Mouse (Mus musculus) midbrain, embryonic 10.5 days (tissue): ENCODE measurements around the gene Gramd1a. TPM values are rescaled to one million over a fixed set of nuclear protein-coding genes. Genes with fewer than 3 reads are reported as not detected.

ENCODE experiments used
- DNase-seq: peaks from one replicate; pipeline ENCODE4 v3.0.0-alpha.2; 2017; ENCODE audit warnings: low spot score
- H3K27ac ChIP-seq: fragments of 300-500 bp; sonication (generic); replicated peaks from 2 replicates; pipeline ENCODE4 v1.5.1; 2016; ENCODE audit warnings: mild to moderate bottlenecking
- H3K27me3 ChIP-seq: fragments of 300-500 bp; sonication (generic); 2 replicates; pipeline ENCODE4 v1.6.1; 2016; ENCODE audit warnings: low read depth, mild to moderate bottlenecking; ENCODE audit not compliant: poor library complexity, severe bottlenecking
- H3K36me3 ChIP-seq: fragments of 300-500 bp; sonication (generic); 2 replicates; pipeline ENCODE4 v1.6.1; 2016; ENCODE audit warnings: mild to moderate bottlenecking, moderate library complexity
- H3K4me1 ChIP-seq: fragments of 300-500 bp; sonication (generic); 2 replicates; pipeline ENCODE4 v1.6.1; 2016
- H3K4me3 ChIP-seq: fragments of 300-500 bp; sonication (generic); 2 replicates; pipeline ENCODE4 v1.5.1; 2016; ENCODE audit warnings: mild to moderate bottlenecking, moderate library complexity
- H3K9me3 ChIP-seq: fragments of 300-500 bp; sonication (generic); replicated peaks from 2 replicates; pipeline ENCODE4 v1.6.1; 2016; ENCODE audit warnings: mild to moderate bottlenecking
- WGBS: fragments of 180-500 bp; shearing (Covaris S2); methylation state at CpG from one replicate; pipeline ENCODE4 v1.1.7; 2016; 5-methylcytosine and 5-hydroxymethylcytosine counted together
- polyA plus RNA-seq: library from polyadenylated mRNA; unstranded; fragments of >200 nt; fragmentation: Nextera tagmentation; extraction: Ambion mirVana; gene quantifications from 2 replicates; pipeline ENCODE4 v1.2.1, GENCODE M21; 2016

Gramd1a gene
- polyA plus RNA-seq, 1 experiment from 2014 or later, result 90.0 TPM

GRCm38 (mm10) chr7:31162324-31162723 is 6.6 kb upstream of the Gramd1a start:
- DNase-seq, result no peak

DNA sequence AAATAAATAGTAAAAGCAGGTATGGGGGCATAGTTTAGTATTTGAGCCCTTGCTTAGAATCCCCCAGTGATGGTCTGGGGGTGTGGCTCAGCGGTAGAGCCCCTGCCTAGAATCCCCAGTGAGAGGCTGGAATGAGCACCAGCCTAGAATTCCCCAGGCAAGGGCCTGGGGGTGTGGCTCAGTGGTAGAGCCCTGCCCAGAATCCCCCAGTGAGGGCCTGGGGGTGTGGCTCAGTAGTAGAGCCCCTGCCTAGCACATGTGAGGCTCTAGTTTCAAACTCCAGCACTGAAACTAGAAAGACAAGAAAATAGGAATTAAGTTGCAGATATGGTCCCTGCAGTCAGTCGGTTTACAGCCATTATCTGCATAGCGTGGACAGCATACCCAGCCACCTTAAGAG is 6.1 kb upstream of the Gramd1a start:
- Histone ChIP-seq H3K36me3 (no peaks in the 10 kb centered on the region), H3K4me1 (0 out of 2 replicates have a peak, but pooled peaks cover 6% of the 10 kb centered on the region), H3K4me3 (no peak overlapping the region), H3K27me3 (no peaks in the 10 kb centered on the region), H3K9me3 (no peaks in the 10 kb centered on the region), H3K27ac (no peak overlapping the region)
- no peak for DNase-seq
- 59% methylated on average over 3 of the region's 3 CpGs for WGBS

More at GRCm38 (mm10) chr7:31162324-31162723, 6.6 kb upstream of the Gramd1a start:
- WGBS, result 78% methylated on average over 11 of the region's 11 CpGs
- no peaks in the 10 kb centered on the region for H3K27me3 ChIP-seq
- 0 out of 2 replicates have a peak, but pooled peaks cover 6% of the 10 kb centered on the region for H3K4me1 ChIP-seq
- H3K27ac ChIP-seq, result no peak overlapping the region
- no peaks in the 10 kb centered on the region for H3K9me3 ChIP-seq
- H3K4me3 ChIP-seq, result no peak overlapping the region
- H3K36me3 ChIP-seq, result no peaks in the 10 kb centered on the region

GRCm38 (mm10) chr7:31161246-31161645 is 5.5 kb upstream of the Gramd1a start:
- WGBS, result 78% methylated on average over 3 of the region's 3 CpGs
- Histone ChIP-seq H3K36me3 (no peaks in the 10 kb centered on the region), H3K27me3 (no peaks in the 10 kb centered on the region), H3K4me3 (no peak overlapping the region), H3K9me3 (no peaks in the 10 kb centered on the region), H3K4me1 (peaks cover 8% of the 10 kb centered on the region; the same call in 1 of the 2 replicates), H3K27ac (no peak overlapping the region)
- DNase-seq, result no peak

DNA sequence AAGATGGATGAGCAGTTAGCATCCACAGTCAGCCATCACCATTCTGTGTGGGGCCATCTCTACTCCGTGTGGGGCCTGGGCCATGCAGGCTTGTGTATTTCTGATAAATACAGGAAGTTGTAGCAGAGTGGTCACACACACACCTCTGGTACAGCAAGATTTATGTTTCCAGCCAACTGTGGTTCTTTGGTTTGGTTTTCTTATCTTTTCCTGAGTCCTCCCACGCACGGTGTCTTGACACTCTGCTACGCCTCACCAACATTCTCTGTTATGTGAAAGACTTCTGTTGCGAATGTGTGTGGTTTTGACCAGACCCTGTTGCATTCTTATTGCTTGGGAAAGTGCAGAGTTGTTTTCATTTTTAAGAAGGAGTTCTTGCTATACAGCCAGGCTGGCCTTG is 5.1 kb upstream of the Gramd1a start:
- Histone ChIP-seq H3K4me1 (peaks cover 13% of the 10 kb centered on the region), H3K9me3 (no peaks in the 10 kb centered on the region), H3K4me3 (no peak overlapping the region), H3K27me3 (no peaks in the 10 kb centered on the region), H3K27ac (no peak overlapping the region), H3K36me3 (no peaks in the 10 kb centered on the region)
- 89% methylated on average over 5 of the region's 5 CpGs for WGBS
- no peak for DNase-seq

DNA sequence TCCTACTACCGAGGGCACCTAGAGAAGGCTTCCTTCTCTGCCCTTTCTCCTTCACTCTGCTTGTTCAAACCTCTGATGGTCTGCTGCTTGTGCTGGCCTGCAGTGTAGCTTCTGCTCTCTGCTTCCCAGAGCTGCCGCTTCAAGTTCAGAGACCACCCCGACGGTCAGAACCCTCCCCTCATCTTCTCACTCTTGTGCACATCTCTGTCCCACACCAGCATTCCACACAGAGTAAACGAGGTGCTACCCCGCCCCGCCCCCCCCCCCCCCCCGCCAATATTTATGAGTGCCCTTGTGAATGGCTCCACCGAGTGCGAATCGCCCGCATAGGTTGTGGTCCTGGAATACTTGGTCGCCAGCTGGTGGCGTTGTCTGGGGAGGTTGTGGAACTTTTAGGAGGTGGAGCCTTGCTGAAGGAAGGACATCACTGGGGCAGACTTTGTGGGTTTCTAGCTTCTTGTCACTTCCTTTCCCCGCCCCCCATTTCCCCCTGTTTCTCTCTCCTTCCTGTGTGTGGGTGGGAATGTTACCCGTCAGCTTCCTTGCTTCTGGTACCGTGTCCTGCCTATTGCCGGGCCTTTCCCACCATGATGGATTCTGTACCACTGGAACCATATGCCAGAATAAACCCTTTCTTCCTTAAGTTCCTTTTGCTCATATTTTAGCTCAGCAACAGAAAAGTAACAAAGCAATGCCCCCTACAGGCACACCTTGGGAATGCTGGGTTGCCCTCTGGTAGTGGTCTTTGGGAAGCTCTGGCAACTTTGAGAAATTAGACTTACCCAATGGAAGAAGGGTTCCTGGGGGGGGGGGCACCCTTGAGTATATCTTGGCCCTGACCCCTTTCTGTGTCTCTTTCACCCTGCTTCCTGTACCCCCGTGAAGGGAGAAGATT is 585 bp upstream of the Gramd1a start:
- DNase-seq, result no peak
- 52% methylated on average over 15 of the region's 19 CpGs for WGBS
- Histone ChIP-seq H3K27ac (peak overlapping the region; percentile 42; the same call in 1 of the 2 replicates), H3K4me1 (peaks cover 18% of the 10 kb centered on the region), H3K4me3 (no peak overlapping the region), H3K36me3 (no peaks in the 10 kb centered on the region), H3K9me3 (no peaks in the 10 kb centered on the region), H3K27me3 (no peaks in the 10 kb centered on the region)

GRCm38 (mm10) chr7:31153536-31154320 is 2.0 kb downstream of the Gramd1a start:
- no peaks in the 10 kb centered on the region for H3K36me3 ChIP-seq
- no peaks in the 10 kb centered on the region for H3K9me3 ChIP-seq
- peaks cover 36% of the 10 kb centered on the region for H3K4me1 ChIP-seq
- 91% methylated on average over 6 of the region's 6 CpGs for WGBS
- no peak overlapping the region for H3K27ac ChIP-seq
- no peaks in the 10 kb centered on the region for H3K27me3 ChIP-seq
- DNase-seq, result no peak
- H3K4me3 ChIP-seq, result no peak overlapping the region

GRCm38 (mm10) chr7:31151301-31152241 is 4.1 kb downstream of the Gramd1a start:
- WGBS, result 22% methylated on average over 23 of the region's 23 CpGs
- Histone ChIP-seq H3K27ac (peak overlapping the region; percentile 97), H3K9me3 (no peaks in the 10 kb centered on the region)

GRCm38 (mm10) chr7:31150566-31151300 is 5.0 kb downstream of the Gramd1a start:
- H3K9me3 ChIP-seq, result no peaks in the 10 kb centered on the region
- H3K27me3 ChIP-seq, result no peaks in the 10 kb centered on the region
- peaks cover 20% of the 10 kb centered on the region for H3K36me3 ChIP-seq
- H3K4me1 ChIP-seq, result peaks cover 44% of the 10 kb centered on the region
- peak overlapping the region; percentile 70 for H3K4me3 ChIP-seq
- peak; percentile 86 for DNase-seq
- H3K27ac ChIP-seq, result peak overlapping the region; percentile 97
- WGBS, result under 1% methylated on average over 63 of the region's 63 CpGs

More at GRCm38 (mm10) chr7:31151301-31152241, 4.1 kb downstream of the Gramd1a start:
- H3K4me1 ChIP-seq, result peaks cover 51% of the 10 kb centered on the region
- peaks cover 11% of the 10 kb centered on the region for H3K36me3 ChIP-seq
- no peaks in the 10 kb centered on the region for H3K27me3 ChIP-seq
- peak; percentile 65 for DNase-seq
- H3K4me3 ChIP-seq, result peak overlapping the region; percentile 70

DNA sequence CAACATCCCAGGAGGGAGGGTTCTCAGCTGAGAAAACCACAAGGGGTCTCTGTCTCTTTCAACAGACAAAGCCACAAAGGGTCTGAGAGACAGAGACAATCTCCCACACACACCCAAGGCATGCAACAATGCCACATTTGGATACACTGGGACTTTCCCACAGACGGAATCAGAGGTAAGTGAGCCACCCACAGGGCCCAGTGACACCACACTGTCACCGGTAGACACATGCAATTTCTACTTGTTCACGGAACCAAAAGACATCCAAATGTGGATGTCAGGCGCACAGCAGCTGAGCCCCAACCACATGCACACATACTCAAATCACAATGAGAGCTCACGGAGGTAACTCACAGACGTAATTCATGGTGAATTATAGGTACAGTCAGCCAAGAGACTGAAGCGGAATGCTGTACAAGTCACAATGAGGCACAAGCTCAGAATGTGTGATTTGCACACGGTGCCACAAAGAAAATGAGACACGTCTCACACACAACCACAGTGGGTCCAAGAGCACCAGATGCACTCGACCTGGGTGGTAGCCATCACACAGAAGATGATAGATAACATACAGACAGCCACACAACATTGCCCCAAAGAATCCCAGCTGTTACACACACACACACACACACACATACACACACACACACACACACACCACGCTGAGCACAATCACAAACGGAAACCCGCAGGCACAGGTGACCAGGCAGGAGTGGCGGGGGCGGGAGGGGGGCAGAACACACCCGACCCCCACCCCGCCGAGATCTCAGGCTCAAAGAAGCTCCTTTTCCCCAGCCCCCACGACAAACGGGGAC is 5.7 kb downstream of the Gramd1a start:
- H3K4me1 ChIP-seq, result peaks cover 42% of the 10 kb centered on the region
- H3K9me3 ChIP-seq, result 0 out of 2 replicates have a peak, but pooled peaks cover 5% of the 10 kb centered on the region
- DNase-seq, result peak; percentile 45
- H3K27ac ChIP-seq, result peak overlapping the region; percentile 97
- H3K36me3 ChIP-seq, result peaks cover 27% of the 10 kb centered on the region
- H3K4me3 ChIP-seq, result peak overlapping the region; percentile 70
- no peaks in the 10 kb centered on the region for H3K27me3 ChIP-seq
- 5% methylated on average over 20 of the region's 20 CpGs for WGBS

DNA sequence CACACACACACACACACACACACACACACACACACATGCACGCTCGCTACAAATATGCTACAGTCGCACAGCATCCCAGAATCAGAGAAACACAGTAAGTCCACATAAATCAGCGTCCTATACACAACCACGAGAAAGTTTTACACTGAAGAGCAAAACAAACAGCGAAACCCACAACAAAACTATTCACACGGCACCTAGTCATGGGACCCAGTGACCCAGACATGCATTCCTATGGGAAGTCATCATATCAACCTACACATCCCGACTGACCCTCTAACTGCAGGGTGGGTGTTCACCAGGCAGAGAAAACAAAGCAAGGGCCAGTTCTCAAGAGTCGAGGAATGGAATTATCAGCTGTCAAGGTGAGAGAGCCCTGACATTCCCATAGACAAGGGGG is 6.4 kb downstream of the Gramd1a start:
- H3K27ac ChIP-seq, result peak overlapping the region; percentile 97
- 49% methylated on average over 9 of the region's 9 CpGs for WGBS
- H3K4me3 ChIP-seq, result peak overlapping the region; percentile 70
- H3K27me3 ChIP-seq, result no peaks in the 10 kb centered on the region
- no peak for DNase-seq
- H3K9me3 ChIP-seq, result 0 out of 2 replicates have a peak, but pooled peaks cover 5% of the 10 kb centered on the region
- H3K4me1 ChIP-seq, result peaks cover 42% of the 10 kb centered on the region
- peaks cover 34% of the 10 kb centered on the region for H3K36me3 ChIP-seq

DNA sequence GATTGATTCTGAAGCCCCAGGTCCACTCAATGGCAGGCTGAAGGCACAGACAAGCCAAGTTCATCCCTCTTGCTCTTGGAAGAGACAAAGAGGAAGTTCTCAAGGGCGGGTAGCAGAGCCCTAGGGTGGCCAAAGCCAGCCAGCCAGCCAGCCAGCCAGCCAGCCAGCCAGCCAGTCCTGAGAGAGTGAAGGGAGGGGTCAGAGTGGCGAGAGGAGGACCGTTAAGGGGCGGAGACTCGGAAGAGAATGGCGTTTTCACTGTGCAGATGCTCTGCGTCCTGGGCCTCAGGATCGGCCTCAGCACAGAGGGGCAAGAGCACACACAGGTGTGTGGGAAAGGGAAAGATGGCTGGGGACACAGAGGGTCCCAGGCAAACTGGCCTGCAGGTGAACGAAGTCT is 6.9 kb downstream of the Gramd1a start:
- 10% methylated on average over 9 of the region's 9 CpGs for WGBS
- peak overlapping the region; percentile 70 for H3K4me3 ChIP-seq
- peaks cover 39% of the 10 kb centered on the region for H3K36me3 ChIP-seq
- peak; percentile 66 for DNase-seq
- 0 out of 2 replicates have a peak, but pooled peaks cover 5% of the 10 kb centered on the region for H3K9me3 ChIP-seq
- H3K27ac ChIP-seq, result peak overlapping the region; percentile 97
- H3K27me3 ChIP-seq, result no peaks in the 10 kb centered on the region
- H3K4me1 ChIP-seq, result peaks cover 42% of the 10 kb centered on the region
